Mouse (Mus musculus) lung, embryonic 15.5 days (tissue): Measurements from ENCODE around the gene Slbp. TPM values are rescaled to one million over a fixed set of nuclear protein-coding genes. Genes with fewer than 3 reads are reported as not detected.
A peak's percentile ranks its signal among the peaks of the same experiment; 100 is the strongest.

ENCODE experiments used
- ATAC-seq: fragments of 200-750 bp; cut with Nextera tagmentation; 2 replicates; pipeline ENCODE4 v1.8.0; 2017; ENCODE audit warnings: moderate number of reproducible peaks, borderline replicate concordance; ENCODE audit not compliant: low FRiP score, low TSS enrichment; ENCODE audit errors: extremely low read depth
- H3K27ac ChIP-seq: fragments of 300-500 bp; sonication (generic); 2 replicates; pipeline ENCODE4 v1.5.1; 2015; ENCODE audit warnings: moderate library complexity, mild to moderate bottlenecking, inconsistent platforms
- H3K27me3 ChIP-seq: fragments of 300-500 bp; sonication (generic); 2 replicates; pipeline ENCODE4 v1.6.1; 2015; ENCODE audit warnings: inconsistent platforms
- H3K36me3 ChIP-seq: fragments of 300-500 bp; sonication (generic); 2 replicates; pipeline ENCODE4 v1.6.1; 2015; ENCODE audit warnings: inconsistent platforms
- H3K4me1 ChIP-seq: fragments of 300-500 bp; sonication (generic); 2 replicates; pipeline ENCODE4 v1.6.1; 2015; ENCODE audit warnings: inconsistent platforms
- H3K4me2 ChIP-seq: fragments of 300-500 bp; sonication (generic); 2 replicates; pipeline ENCODE4 v1.6.1; 2015; ENCODE audit warnings: inconsistent platforms, mild to moderate bottlenecking, moderate library complexity
- H3K4me3 ChIP-seq: fragments of 300-500 bp; sonication (generic); 2 replicates; pipeline ENCODE4 v1.5.1; 2015; ENCODE audit warnings: mild to moderate bottlenecking, inconsistent platforms
- H3K9ac ChIP-seq: fragments of 300-500 bp; sonication (generic); 2 replicates; pipeline ENCODE4 v1.6.1; 2015; ENCODE audit warnings: inconsistent platforms
- H3K9me3 ChIP-seq: fragments of 300-500 bp; sonication (generic); 2 replicates; pipeline ENCODE4 v1.6.1; 2016; ENCODE audit warnings: inconsistent platforms
- WGBS: fragments of 180-500 bp; shearing (Covaris S2); methylation state at CpG from one replicate; pipeline ENCODE4 v1.1.7; 2015; 5-methylcytosine and 5-hydroxymethylcytosine counted together
- polyA plus RNA-seq: library from polyadenylated mRNA; unstranded; fragments of >200 nt; fragmentation: Nextera tagmentation; extraction: Ambion mirVana; gene quantifications from 2 replicates; pipeline ENCODE4 v1.2.1, GENCODE M21; 2015

Gene Slbp
- 274 and 284 TPM in 2 replicates for polyA plus RNA-seq

DNA sequence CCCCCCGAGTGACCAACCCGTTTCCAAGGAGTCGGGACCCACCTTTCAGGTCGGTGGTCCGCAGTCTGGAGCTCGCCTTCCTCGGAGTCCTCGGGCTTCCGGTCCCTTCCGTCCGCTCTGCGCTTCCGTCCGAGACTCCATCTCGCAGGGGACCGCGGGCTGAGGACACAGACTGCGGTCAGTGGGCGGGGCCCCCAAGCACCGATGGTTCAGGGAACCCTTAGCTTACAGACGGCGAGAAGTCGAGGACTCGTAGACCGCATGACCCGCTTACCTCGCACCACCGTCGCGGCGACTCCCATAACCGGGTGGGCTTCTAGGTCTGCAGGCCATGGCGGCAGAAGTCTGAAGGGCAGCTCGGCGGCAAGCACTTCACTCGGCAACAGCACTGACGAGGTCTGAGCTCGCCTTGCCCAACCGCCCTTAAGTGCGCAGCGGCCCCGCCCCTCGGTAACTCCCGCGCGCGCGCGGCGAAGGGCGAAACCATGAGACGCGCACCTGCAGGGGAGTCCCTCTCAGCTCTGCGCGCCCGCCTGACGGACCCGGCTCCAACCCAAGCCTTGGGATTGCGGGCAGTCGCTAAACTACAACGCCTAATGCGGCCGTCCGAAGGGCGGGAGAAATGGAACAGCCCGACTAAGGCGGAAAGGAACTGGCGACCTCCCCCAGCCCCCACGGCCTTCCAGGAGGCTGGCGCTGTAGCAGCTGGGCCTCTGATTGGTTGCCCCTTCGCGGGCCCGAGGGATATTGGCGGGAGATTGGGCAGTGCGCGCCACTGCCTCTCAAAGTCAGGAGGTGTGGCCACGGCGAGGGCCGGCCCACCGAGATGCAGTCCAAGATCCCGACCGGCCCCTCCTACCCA, at the start of gene Slbp:
Gene Slbp (minus strand): TSS at position 654 of the 862 bp plus-strand sequence.
- H3K4me1 ChIP-seq, result peaks cover 38% of the 10 kb centered on the region
- peak within 1 kb of the TSS; percentile 90 for H3K4me3 ChIP-seq
- H3K36me3 ChIP-seq, result peaks cover 50% of the 10 kb centered on the region
- no peaks in the 10 kb centered on the region for H3K9me3 ChIP-seq
- H3K27ac ChIP-seq, result peak within 1 kb of the TSS; percentile 96
- under 1% methylated on average over 82 of the region's 82 CpGs for WGBS
- H3K9ac ChIP-seq, result peak within 1 kb of the TSS; percentile 88
- peak; percentile 96 for ATAC-seq
- H3K27me3 ChIP-seq, result no peaks in the 10 kb centered on the region
- peak within 1 kb of the TSS; percentile 57 for H3K4me2 ChIP-seq

- 68% methylated on average over 11 of the region's 11 CpGs for WGBS
- Histone ChIP-seq H3K27me3 (no peaks in the 10 kb centered on the region), H3K27ac (peak overlapping the region; percentile 62; the same call in 1 of the 2 replicates), H3K4me3 (no peak overlapping the region), H3K9me3 (no peaks in the 10 kb centered on the region), H3K9ac (no peak overlapping the region), H3K4me1 (peaks cover 89% of the 10 kb centered on the region), H3K4me2 (no peak overlapping the region), H3K36me3 (no peaks in the 10 kb centered on the region)
- no peak for ATAC-seq
These were observed 49.5 kb upstream of the Slbp start for GRCm38 (mm10) chr5:33701832-33702231.

DNA sequence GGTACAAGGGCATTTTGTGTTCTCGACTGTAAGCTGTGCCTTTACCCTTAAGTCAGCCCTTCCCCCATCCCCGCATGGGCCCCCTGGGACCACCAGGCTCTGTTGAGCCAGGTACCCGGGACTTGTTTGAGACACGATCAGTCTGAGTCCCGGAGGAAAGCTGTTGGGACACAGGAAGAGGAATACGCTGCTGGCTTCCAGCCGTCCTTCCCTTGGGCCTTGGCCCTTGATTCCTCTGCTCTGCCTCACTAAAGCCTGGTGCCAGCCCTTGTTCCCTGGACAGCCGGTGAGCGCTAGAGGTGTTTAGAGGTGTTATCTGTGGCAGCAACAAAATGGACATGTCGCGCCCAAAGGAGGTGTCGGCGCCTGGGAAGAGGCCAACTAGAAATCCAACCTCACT, 47.6 kb upstream of the Slbp start:
- WGBS, result 18% methylated on average over 13 of the region's 13 CpGs
- H3K36me3 ChIP-seq, result no peaks in the 10 kb centered on the region
- no peak overlapping the region for H3K4me2 ChIP-seq
- no peaks in the 10 kb centered on the region for H3K27me3 ChIP-seq
- H3K4me3 ChIP-seq, result no peak overlapping the region
- ATAC-seq, result no peak
- H3K9me3 ChIP-seq, result no peaks in the 10 kb centered on the region
- H3K4me1 ChIP-seq, result peaks cover 82% of the 10 kb centered on the region
- H3K9ac ChIP-seq, result no peak overlapping the region
- H3K27ac ChIP-seq, result no peak overlapping the region

DNA sequence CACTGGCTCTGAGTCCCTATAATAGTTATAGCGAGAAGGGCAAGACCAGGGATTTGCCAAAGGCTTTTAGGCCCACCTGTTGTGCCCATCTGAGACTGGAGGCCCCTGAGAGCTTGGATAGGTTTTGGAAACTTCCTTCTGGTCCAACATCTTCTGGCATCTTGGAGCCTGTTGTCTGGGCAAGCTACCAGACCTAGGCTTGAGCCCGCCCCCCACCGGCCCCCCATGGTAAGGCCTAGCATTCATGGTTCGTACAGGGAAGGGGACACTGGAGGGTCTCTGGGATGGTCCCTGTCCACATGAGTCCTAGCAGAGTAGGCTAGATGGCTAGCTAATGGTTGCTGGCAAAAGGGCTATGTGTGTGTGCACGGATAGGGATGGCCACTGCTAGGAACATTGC, 46.3 kb upstream of the Slbp start:
- WGBS, result 96% methylated on average over 5 of the region's 5 CpGs
- no peak for ATAC-seq
- H3K9ac ChIP-seq, result no peak overlapping the region
- no peak overlapping the region for H3K4me2 ChIP-seq
- H3K4me3 ChIP-seq, result no peak overlapping the region
- 0 out of 2 replicates have a peak, but pooled peaks cover 5% of the 10 kb centered on the region for H3K27me3 ChIP-seq
- no peaks in the 10 kb centered on the region for H3K9me3 ChIP-seq
- H3K27ac ChIP-seq, result peak overlapping the region; percentile 98
- H3K4me1 ChIP-seq, result peaks cover 83% of the 10 kb centered on the region
- H3K36me3 ChIP-seq, result no peaks in the 10 kb centered on the region

GRCm38 (mm10) chr5:33697947-33698512, 45.7 kb upstream of the Slbp start:
- Histone ChIP-seq H3K9ac (no peak overlapping the region; the same call in 1 of the 2 replicates), H3K9me3 (no peaks in the 10 kb centered on the region), H3K27ac (peak overlapping the region; percentile 98), H3K27me3 (0 out of 2 replicates have a peak, but pooled peaks cover 5% of the 10 kb centered on the region), H3K4me1 (peaks cover 88% of the 10 kb centered on the region), H3K4me3 (no peak overlapping the region), H3K4me2 (peak overlapping the region; percentile 8; the same call in 1 of the 2 replicates), H3K36me3 (no peaks in the 10 kb centered on the region)
- ATAC-seq, result no peak
- WGBS, result 16% methylated on average over 13 of the region's 13 CpGs

DNA sequence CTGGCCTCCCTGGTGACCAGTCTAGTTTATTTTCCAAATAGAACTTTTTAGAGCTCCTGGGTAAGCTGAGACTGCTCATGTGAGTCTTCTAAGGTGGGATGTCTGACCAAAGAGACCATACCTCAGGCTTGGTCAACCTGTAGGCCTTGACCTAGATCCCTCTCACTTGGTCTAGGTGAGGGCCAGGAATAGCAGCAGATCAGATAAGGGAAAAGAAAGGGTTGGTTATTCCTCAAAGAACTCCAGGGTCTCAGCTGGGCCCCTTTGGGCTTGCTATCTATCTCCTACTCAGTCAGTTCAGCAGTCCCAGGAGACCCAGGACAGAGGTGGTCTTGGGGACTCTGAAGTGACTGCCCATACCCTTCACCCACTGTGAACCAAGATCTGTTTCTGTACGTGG, 45.2 kb upstream of the Slbp start:
- Histone ChIP-seq H3K9ac (no peak overlapping the region; the same call in 1 of the 2 replicates), H3K27me3 (0 out of 2 replicates have a peak, but pooled peaks cover 5% of the 10 kb centered on the region)

GRCm38 (mm10) chr5:33696430-33696829, 44.1 kb upstream of the Slbp start:
- Histone ChIP-seq H3K9me3 (no peaks in the 10 kb centered on the region), H3K4me1 (peaks cover 88% of the 10 kb centered on the region), H3K4me2 (peak overlapping the region; percentile 77), H3K27me3 (0 out of 2 replicates have a peak, but pooled peaks cover 5% of the 10 kb centered on the region), H3K9ac (no peak overlapping the region), H3K27ac (peak overlapping the region; percentile 98), H3K4me3 (no peak overlapping the region), H3K36me3 (no peaks in the 10 kb centered on the region)
- peak; percentile 47 for ATAC-seq
- 58% methylated on average over 5 of the region's 5 CpGs for WGBS

More for the DNA sequence above, 45.2 kb upstream of the Slbp start:
- Histone ChIP-seq H3K36me3 (no peaks in the 10 kb centered on the region), H3K4me1 (peaks cover 92% of the 10 kb centered on the region), H3K9me3 (no peaks in the 10 kb centered on the region), H3K27ac (peak overlapping the region; percentile 98), H3K4me2 (no peak overlapping the region), H3K4me3 (no peak overlapping the region)
- ATAC-seq, result no peak
- 44% methylated on average over 1 of the region's 1 CpGs for WGBS

DNA sequence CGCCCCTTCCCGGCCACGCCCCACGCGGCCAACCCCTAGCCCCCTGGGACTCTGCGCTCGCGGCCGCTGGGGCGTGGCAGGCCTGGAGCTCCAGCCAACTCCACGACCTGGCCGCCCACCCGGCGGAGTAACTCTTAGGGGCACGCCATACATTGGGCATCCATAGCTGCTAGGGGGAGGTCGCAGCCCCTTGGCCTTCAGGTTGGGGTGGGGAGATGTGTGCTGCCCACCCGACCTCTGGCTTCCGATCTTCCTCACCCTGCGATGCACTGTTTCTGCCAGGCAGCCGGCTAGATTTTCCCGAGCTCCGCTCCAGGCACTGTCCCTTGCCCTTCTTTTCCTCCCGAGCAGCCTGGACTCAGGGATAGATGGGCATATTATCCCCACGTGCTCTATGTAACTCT, 43.3 kb upstream of the Slbp start:
- Histone ChIP-seq H3K9me3 (no peaks in the 10 kb centered on the region), H3K4me2 (peak overlapping the region; percentile 77), H3K27ac (peak overlapping the region; percentile 98), H3K4me1 (peaks cover 85% of the 10 kb centered on the region), H3K36me3 (no peaks in the 10 kb centered on the region), H3K9ac (peak overlapping the region; percentile 46), H3K27me3 (0 out of 2 replicates have a peak, but pooled peaks cover 5% of the 10 kb centered on the region), H3K4me3 (peak overlapping the region; percentile 42)
- peak; percentile 25; the same call in 1 of the 2 replicates for ATAC-seq
- WGBS, result 6% methylated on average over 24 of the region's 24 CpGs

GRCm38 (mm10) chr5:33694848-33695717, 42.7 kb upstream of the Slbp start:
- ATAC-seq, result peak; percentile 58
- WGBS, result 3% methylated on average over 67 of the region's 71 CpGs
- H3K27ac ChIP-seq, result peak overlapping the region; percentile 98

DNA sequence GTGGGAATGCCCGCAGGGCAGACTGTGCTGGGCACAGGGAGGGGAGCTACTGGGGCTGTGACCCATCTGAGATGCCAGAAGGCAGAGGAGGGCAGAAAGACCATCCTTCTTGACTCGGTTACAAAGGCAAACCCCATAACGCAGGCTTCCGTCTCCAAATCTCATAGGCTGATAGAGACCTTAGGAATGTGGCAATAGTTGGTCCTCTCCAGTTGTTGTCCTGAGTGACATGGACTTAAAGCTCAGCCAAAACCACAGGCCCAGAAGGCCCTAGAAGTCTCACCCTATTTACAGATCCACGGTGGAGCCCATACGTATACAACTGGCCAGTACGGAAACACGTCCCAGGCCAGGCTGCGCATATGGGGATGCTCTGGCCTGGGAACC, 42.1 kb upstream of the Slbp start:
- H3K4me3 ChIP-seq, result no peak overlapping the region
- H3K4me1 ChIP-seq, result peaks cover 85% of the 10 kb centered on the region

More at GRCm38 (mm10) chr5:33694848-33695717, 42.7 kb upstream of the Slbp start:
- Histone ChIP-seq H3K4me2 (peak overlapping the region; percentile 77), H3K9me3 (no peaks in the 10 kb centered on the region), H3K36me3 (no peaks in the 10 kb centered on the region), H3K4me3 (peak overlapping the region; percentile 42), H3K27me3 (0 out of 2 replicates have a peak, but pooled peaks cover 5% of the 10 kb centered on the region), H3K9ac (peak overlapping the region; percentile 46), H3K4me1 (peaks cover 85% of the 10 kb centered on the region)

DNA sequence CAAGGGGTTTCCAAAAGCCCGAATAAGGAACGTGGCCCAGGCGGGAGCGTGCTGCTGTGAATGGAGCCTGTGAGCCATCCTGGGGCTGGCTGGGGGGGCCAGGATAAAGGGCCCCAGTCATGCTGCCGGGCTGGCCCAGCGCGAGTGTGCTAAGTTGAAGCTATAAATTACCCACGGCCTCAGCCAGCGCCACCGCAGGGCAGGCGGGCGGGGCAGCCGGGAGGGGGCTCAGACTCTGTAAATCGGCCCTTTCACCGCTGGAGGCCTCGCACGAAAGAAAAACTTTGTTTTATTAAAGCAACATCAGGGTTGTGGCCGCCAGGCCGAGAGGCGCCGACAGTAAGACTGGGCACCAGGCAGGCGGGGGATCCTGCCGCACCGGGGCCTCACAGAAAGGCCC, 40.0 kb upstream of the Slbp start:
- H3K27me3 ChIP-seq, result 0 out of 2 replicates have a peak, but pooled peaks cover 5% of the 10 kb centered on the region
- peak overlapping the region; percentile 43; the same call in 1 of the 2 replicates for H3K9ac ChIP-seq
- peak; percentile 15; the same call in 1 of the 2 replicates for ATAC-seq
- H3K9me3 ChIP-seq, result no peaks in the 10 kb centered on the region
- no peak overlapping the region for H3K4me3 ChIP-seq
- H3K4me1 ChIP-seq, result peaks cover 79% of the 10 kb centered on the region
- H3K27ac ChIP-seq, result peak overlapping the region; percentile 98
- H3K4me2 ChIP-seq, result peak overlapping the region; percentile 36
- 3% methylated on average over 24 of the region's 24 CpGs for WGBS
- no peaks in the 10 kb centered on the region for H3K36me3 ChIP-seq

More for the DNA sequence above, 42.1 kb upstream of the Slbp start:
- Histone ChIP-seq H3K27ac (peak overlapping the region; percentile 98), H3K4me2 (0 out of 2 replicates have a peak overlapping the region, but pooled peaks have one; percentile 77), H3K27me3 (0 out of 2 replicates have a peak, but pooled peaks cover 5% of the 10 kb centered on the region), H3K9ac (no peak overlapping the region), H3K36me3 (no peaks in the 10 kb centered on the region), H3K9me3 (no peaks in the 10 kb centered on the region)
- no peak for ATAC-seq
- 55% methylated on average over 9 of the region's 9 CpGs for WGBS
